Mouse (Mus musculus) adrenal gland, adult (tissue): ENCODE results near the gene Fam222b.

ENCODE experiments used
- DNase-seq, 2 experiments: peaks; one replicate each; pipeline ENCODE4 v3.0.0; 2022 to 2023; ENCODE audit warnings: low spot score in 1 of 2; ENCODE audit not compliant: inconsistent age in 2 of 2

Fam222b gene

GRCm38 (mm10) chr11:78204287-78204686 is 109.8 kb downstream of the Fam222b start:
- peak; percentile 48 to 84 for DNase-seq

- DNase-seq: no peak
Observed at GRCm38 (mm10) chr11:78205361-78206206, 111.1 kb downstream of the Fam222b start.
